Mouse (Mus musculus): Measurements from ENCODE around the gene Trim45.
A peak's percentile ranks its signal among the peaks of the same experiment; 100 is the strongest.

Trim45 gene

DNA sequence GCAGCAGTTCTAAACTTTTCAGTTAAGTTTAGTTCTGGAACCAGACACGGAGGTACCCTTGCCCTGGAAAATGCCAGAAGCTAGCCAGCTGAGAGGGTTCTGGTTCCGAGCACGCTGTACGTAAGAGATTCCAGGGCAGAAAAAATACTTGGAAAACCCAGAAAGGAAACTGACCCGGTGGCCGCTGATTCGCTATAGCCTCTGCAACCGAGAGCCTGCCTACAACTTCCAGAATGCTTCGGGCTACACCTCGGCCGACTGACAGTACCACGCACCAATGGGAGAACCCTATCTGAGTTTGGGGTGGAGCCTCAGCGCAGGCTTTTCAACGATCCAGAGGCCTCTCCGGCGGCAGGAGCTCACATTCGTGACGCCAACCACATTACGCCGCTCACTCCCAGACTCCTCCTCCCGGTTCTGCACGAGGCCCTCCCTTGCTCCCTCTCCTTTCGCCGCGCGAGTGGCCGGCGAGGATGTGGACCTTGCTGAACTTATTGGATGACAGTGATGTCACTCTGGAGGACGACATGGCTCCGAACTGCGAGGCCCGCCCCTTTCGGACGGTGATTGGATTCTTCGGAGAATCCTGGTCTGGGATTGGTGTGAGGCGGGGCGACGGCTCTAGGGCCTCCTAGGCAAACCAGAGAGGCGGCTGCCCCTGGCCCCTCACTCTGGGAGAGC is at the start of gene Trim45:
Trim45 (plus strand) TSS at position 378 of the 681 bp plus-strand sequence.
- peak; percentile 100 for DNase-seq (ENCODE audit: inconsistent ontology term)

DNA sequence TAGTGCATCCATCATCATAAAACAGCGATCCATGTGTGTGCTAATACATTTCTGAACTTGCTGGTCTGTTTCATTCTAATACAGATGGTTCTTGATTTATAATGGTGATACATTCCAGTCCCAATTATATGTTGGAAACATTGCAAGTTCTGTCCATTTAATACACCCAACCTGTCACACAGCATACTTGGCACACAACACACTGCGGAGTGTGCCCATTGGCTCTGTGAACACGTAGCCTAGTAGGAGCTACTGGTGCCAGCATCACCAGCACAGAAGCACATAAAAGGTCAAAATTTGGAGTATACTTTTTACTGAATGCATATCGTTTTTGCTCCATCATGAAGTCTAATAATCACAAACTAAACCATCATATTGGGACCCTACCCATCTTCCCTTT is 44.9 kb upstream of the Trim45 start:
- DNase-seq (ENCODE audit: inconsistent ontology term): no peak

DNA sequence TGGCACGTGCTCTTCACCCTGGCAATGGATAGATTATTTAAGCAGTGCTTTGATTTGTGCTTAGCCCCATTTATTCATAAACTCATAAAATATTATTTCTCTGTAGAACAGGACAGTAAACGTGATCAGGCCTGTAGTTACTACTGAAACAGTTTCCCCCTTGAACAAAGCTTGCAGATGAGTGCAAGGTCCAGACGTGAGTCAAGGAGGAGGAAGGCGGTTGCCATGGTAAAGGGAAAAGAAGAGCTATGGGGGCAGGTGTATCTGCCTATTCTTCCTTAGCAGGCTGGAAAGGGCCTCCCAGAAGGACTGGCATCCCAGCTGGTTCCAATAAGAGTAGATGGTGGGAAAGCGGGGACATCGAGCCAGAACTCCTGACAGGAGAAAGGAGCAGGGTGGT is 40.6 kb upstream of the Trim45 start:
- DNase-seq (ENCODE audit: inconsistent ontology term): no peak

DNA sequence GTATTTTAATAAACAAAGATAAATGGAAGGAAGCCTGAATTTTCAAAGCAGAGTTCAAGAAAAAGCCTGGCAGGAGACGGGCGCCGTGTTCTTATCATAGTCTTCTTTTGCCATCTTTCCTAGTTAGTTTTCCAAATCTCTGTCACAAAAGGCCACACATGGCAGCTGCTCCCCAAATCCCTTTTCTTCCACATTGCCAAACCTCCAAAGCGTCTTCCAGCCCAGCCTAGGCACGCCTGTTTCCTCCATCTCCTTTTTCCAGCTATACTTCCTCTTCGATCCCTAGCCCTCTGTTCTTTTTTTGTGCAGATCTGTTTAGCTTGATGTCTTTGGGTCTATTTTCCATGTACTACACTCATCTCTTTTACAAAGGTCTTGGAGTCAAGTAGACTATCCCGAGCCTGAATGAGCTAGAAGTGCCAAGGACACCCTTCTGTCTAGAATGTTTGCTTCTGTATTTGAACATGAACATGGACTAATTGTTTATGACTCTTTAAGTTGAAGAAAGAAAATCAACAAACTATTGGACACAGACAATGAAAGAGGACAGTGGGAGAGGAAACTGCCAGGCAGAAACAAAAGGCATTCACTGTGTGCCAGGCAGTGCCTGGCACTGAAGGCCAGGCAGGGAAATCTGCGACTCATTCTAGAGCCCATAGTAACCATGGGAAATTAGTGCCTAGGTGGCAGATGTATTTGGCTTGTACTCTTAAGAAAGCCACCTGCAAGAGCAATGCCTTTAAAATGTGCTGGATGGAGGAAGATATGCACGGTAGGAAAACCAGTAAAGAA is 40.0 kb upstream of the Trim45 start:
- DNase-seq (ENCODE audit: inconsistent ontology term): peak; percentile 64

DNA sequence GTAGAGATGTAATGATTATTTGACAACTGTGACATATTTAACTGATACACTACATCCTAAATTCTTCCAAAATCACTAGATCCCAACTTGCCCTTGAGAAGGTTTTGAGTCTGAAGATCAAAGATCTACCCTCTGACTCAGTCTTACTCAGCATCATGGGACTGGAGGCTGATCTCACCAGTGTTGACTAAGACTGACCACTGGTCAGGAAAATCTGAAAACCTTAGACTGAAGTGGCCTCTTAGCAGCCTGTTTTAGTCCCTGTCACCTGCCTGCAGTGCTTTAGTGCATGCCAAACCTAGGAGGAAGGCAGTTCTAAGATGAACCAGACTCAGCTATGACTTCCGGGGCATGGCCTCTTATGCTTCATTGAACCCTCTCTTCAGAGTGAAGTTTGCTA is 32.8 kb upstream of the Trim45 start:
- DNase-seq (ENCODE audit: inconsistent ontology term): peak; percentile 42

DNA sequence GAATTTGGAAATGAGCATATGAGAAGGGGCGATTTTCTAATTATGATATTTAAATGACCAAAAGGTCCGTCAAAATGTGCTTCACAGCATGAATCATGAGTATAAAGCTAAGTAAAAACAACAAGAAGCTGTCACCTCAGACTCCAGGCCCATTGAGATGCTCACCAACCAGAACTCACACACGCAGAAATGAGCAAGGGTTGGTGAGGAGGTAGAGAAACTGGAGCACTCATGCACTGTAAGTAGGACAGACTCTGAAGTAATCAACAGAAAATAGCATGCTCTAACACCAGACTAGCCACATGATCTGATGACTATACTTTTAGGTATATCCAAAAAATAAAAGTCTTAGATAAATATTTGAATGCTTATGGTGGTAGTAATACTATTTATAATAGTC is 31.6 kb upstream of the Trim45 start:
- no peak for DNase-seq (ENCODE audit: inconsistent ontology term)

DNA sequence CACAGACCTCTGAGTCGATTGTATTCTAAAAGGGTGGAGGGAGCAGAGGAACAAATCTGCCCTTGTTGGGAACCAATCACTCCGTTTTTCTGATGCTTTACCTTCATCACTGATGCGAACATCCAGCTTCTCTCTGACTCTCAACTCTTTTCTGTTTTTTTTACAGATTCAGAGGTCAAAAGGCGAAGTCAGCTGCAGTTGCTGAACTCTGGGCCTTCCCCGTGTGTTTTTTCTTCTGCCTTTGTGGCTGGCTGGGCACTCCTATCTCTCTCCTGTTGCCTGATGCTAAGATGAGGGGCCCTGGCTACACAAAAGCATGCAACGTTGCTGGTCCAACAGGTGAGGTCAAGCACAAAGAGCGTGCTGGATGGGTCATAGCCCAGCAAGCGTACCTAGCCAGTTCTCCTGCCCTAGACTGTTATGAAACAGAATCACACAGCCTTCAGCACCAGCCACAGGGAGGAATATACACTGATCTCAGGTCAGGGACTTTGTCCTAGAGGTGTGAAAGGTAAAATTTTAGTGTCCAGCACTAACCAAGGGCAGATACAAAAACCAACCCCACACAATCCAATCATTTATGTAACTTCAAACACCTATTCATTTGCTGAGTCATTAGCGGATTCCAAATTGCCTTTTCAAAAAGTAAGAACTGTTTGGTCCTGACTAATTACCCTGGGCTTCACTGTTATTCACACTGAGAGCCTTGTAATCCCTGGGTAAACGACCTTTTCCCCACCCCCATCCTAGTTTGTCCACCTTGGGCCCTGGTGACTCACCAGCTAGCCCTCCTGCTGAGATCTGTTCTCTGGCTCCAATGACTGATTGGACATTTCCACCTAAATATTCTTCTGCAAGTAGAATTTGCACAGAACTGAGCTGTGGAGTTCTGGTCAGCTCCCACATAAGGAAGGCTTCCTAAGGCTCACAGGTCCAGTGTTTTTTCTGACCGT is 29.3 kb upstream of the Trim45 start:
- peak; percentile 65 for DNase-seq (ENCODE audit: inconsistent ontology term)

DNA sequence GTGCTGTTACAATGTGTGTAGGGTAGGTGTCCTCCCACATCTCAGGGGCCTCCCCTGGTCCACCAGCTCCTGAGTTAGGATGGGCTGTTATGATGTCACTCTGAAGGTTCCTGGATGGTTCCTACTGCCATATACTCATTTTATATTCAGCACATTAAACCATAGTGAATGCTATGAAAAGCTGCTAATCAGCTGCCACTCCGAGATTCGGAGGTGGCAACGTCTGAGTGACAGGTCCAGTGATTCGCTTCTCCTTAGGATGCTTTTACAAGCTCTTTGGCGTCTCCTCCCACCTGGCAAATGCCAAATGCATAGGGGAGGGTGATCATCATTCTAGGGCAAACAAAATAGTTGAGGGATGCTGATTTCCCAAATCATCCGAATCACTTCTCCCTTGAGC is 26.5 kb upstream of the Trim45 start:
- DNase-seq (ENCODE audit: inconsistent ontology term): no peak

DNA sequence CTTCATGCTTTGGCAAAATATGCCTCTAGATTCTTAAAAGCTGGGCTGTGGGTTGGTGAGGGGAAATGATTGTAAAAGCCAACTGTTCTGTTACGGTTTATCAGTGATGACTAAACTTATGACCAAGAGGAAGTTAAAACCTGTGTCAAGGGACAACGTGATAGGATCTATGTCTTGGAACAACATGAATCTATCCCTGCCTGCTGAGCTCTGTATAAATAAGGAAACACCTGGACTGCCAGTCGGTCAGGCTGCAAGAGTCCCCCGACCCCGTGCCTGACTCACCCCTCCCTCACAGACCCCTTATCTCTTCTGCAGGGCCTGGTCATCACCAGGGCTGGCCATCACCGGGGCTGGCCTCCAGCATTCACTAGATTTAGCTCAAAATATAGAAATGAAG is 15.9 kb upstream of the Trim45 start:
- no peak for DNase-seq (ENCODE audit: inconsistent ontology term)

DNA sequence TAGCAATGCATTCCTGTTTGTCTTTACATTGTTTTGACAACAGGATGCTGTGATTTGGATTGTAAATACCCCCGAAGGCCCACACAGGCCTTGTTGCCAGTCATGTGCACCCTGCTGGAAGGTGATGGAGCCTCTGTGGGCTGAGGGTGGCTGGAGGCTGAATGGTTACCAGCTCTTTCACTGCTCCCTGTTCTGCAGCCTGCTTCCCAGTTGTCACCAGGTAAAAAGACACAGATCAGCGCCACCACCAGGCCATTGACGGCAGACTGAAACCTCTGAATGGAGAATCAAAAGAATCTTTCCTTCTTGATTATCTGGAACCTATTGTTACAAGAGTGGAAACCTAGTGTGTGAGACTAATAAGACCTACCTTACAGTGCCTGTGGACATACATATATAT is 15.1 kb upstream of the Trim45 start:
- no peak for DNase-seq (ENCODE audit: inconsistent ontology term)

DNA sequence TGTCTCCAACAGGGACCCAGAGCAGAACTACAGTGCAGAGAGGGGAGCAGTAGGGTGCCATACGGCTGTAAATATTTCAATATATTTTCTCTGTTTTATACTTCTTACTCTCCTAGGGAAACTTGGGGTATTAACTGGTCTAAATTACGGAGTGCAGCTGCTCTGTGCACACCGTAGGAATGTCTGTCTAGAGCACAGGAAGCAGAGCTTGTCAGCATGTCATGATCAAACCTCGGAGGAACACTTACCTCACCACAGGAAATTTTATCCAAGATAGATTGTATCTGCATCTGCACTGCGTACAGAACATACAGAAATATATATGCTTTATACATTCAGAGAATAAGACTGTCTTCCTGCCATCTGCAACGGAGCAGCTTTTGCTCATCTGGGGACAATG is 13.4 kb upstream of the Trim45 start:
- DNase-seq (ENCODE audit: inconsistent ontology term): no peak

DNA sequence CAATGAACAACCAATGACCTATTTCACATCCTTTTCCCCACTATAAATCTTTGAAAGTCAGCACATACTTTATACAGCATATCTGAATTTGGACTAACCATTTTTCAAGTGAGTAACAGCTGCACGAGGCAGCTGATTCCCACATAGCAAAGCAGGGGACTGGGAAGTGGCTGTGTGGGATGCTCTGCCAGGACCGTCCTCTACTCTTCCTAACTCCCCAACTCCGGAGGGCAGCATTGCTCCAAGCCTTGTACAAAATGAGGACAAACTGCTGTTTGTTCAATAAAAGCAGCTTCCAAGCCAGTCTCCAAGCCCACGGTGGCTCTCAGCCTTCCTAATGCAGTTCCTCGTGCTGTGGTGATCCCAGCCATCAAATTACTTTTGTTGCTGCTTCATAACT is 11.4 kb upstream of the Trim45 start:
- DNase-seq (ENCODE audit: inconsistent ontology term): no peak

DNA sequence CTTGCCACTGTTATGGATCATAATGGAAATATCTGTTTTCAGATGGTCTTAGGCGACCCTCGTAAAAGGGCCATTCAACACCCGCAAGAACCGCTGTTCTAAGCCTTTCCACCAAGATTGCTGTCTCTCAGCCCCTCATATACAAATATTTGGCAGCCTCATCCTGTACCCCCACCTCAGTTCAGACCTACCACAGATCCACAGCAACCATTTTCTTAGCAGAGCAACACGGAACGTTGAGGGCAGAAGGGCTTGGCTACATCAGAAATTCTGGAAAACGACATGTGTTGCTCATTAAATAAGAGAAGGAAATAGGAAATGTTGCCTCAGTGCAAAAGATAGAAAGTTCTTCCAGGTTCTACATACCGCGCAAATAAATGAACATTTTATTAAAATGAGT is 11.0 kb upstream of the Trim45 start:
- DNase-seq (ENCODE audit: inconsistent ontology term): no peak

DNA sequence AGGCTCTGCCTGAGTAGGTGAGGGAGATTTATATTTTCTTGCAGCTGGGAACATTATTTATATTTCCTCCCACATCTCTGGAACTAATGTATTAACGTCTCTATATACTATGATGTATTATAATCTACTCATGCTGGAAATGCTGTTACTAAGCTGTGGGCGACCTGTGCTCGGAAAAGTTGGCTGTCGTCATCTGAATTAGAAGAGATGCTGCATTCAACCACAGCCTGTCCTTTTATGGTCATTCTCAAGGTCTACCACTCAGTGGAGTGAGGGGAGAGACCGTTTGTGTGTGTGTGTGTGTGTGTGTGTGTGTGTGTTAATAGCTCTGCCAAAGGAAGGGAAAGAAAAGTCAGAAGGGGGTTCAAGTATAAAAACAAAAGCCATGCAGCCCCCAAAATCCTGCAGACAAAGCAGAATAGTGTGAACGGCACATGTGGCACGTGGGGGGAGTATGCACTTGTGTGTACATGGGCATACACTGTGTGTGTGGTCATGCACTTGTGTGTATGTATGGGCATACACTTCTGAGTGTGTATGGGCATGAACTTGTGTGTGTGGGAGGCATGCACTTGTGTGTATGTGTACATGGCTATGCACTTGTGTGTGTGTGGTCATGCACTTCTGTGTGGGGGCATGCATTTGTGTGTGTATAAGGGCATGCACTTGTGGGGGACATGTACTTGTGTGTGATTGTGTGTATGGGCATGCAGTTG is 10.3 kb upstream of the Trim45 start:
- DNase-seq (ENCODE audit: inconsistent ontology term): no peak

DNA sequence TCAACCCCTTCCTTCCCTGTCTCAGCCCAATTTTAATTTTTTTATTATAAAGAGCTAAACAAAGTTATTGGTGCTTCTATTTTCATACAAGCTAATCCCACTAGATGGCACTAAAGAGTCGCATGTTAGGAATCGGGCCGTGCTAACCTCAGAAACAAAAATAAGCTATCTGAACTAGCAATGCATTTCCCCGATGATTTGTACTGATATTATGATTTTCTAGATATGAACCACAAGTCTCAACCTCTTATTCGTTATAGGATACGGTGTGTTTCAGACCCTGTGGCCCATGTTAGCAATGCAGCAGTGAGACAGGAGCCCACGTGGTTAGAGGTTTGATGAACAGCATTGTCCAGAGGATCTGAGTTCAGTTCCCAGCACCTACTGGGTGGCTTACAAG is 5.2 kb upstream of the Trim45 start:
- DNase-seq (ENCODE audit: inconsistent ontology term): peak; percentile 16

DNA sequence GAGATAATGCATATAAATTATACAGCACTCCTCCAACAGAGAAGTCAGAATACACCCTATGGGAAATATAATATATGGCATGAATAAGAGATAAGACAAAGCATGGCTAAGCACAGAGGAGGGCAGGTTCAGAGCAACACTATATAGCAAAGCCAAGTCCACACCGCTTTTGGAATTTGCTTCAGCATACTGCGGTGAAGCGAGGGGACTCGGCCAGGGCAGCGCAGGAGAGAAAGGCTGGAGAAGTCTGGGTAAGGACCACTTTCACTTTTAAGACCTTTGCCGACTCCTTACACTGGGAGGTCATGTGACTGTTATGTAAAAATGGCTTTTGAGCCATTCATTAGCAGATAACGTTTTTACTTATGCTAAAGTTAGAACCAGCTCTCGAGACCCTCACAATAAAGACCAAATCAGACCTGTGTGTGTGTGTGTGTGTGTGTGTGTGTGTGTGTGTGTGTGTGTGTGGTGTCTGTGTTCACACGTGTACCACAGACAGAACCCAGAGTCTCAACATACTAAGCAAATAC is 1.3 kb upstream of the Trim45 start:
- DNase-seq (ENCODE audit: inconsistent ontology term): no peak

DNA sequence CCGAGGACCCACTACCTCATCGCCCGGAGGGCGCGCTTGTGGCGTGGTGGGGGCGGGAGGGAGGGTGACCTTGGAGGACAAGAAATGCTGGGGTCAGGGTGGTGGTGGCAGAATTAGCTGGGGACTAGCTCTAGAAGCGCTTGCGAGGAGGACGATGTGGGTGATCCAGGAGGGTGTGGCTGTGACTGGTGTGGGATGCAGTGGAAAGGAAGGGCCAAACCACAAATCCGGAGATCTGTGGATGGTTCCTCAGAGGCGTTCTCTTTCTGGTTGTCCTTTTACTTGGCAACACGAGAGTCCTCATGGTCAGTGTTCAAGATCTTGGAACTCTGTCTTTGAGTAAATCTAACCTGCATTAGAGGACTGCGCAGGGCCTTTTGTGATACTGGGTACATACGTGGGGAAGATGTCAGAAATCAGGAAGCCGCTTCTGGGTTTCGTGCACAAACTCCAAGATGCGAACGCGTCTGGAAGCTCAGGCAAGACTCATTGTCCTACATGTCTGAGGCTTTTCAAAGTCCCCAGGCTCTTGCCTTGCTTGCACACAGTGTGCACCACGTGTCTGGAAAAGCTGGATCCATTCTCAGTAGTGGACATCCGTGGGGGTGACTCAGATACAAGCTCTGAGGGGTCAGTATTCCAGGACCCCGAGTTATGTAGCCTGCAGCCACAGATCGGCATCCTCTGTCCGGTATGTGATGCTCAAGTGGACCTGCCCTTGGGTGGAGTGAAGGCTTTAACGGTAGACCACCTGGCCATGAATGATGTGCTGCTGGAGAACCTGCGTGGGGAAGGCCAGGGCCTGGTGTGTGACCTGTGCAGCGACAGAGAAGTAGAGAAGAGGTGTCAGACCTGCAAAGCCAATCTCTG is 739 bp downstream of the Trim45 start:
- DNase-seq (ENCODE audit: inconsistent ontology term): no peak

DNA sequence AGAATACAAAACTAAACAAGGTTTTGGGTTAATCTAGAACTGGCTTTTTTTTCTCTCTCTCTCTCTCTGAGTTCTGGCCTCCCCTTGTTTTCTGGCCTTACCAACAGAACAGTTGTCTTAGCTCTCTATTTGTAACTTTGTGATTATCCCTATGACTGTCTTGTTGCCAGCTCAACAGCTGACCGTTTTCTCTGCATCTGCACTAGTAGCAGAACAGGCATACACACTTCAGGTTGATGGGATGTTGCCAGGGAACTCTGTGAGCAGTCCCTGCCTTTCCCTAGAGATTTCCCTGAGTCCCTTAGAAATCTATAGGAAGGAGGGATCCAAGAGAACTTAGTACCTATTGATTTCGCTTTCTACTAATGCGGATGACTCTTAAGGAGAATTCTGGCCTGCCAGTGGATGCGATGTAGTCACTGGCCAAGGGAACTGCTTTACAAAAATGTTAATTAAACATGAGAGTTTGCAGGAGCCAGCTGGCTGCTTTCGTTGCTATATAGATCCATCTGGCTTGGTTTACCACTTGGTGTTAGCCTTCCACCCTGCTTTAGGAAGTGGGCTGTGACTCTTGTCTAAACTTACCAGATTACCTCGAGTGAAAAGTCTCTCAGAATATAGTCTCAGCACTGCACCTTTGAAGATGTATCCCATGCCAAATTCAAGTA is 2.2 kb downstream of the Trim45 start:
- DNase-seq (ENCODE audit: inconsistent ontology term): no peak

DNA sequence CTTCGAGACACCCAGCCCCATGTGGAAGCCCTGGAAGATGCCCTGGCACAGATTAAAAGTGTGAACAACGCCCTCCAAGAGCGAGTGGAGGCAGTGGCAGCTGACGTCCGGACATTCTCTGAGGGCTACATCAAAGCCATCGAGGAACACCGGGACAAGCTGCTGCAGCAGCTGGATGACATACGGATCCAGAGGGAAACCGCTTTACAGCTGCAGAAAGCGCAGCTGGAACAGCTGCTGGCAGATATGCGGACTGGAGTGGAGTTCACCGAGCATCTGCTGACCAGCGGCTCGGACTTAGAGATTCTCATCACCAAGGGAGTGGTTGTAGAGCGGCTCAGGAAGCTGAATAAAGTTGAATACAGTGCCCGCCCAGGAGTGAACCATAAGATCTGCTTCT is 3.2 kb downstream of the Trim45 start:
- DNase-seq (ENCODE audit: inconsistent ontology term): no peak

All from Muller cell, postnatal 12 days (primary cell).